Mouse (Mus musculus): ENCODE measurements at regions not wholly inside any gene's neighbourhood (a gene's known extent, or its start where the extent isn't known, plus 50 kb on each side); places are given as distances from the start of the nearest gene placed in this dataset.
A peak's percentile ranks its signal among the peaks of the same experiment; 100 is the strongest.

DNA sequence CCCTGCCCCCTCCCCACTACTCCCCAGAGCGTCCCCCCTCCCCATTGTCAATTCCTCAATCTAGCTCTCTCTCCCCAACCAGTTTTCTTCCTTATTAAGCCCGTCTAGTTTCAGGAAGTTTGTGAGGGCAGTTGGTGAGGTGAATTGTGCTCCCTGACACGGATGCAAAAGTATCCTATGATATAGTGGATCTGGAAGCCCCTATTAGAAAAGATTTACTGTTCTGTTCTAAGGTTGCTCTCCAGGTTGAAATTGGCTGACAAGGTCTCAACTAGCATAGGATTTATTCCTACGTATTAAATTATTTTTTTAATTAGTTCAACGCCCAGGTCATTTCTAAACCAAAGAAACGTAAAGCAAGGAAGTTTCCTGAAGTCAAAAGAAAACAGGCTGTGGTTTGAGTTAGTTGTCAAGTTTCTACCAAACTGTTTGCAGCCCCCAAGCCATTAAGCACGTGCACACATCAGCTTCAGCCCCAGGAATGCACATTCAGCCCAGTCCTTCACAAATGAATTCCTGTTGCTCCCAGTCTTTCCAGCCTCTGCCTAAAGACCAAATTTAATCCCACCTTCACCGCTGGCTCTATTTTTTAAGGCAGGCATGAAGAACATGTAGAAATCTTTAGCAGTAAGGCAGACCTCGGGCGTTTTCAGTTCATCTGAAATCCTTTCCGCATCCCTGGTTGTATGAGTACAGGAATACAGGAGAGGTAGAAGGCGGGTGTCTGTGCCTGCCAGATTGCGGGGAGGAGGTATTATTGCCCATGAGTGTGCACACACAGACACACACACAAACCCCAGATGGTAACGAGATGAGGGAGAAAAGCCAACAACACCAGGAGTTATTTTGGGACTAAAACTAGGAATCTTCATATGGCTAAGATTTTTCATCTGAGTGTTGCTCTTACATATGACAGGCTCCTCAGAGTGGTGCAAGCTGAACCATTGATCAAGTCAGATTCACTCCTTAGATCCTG, 375.5 kb downstream of the Nuf2 start:
- DNase-seq (ENCODE audit: low spot score): no peak

DNA sequence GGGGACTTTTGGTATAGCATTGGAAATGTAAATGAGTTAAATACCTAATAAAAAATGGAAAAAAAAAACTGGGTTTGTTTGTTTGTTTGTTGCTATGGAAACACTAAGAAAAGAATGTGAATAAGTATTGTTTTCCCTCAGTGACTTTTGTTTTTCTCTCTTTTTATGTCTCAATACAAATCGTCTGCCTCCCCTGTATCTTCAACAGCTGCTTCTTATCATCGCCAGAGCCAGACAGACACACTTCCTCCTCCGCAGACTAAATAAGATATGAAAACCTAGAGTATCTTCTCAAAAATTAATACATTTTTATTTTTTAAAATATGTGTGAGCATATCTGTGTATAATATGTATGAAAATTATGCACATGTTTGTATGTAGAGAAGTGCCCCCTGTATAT, 389.0 kb downstream of the Nuf2 start:
- DNase-seq (ENCODE audit: low spot score): peak; percentile 18

DNA sequence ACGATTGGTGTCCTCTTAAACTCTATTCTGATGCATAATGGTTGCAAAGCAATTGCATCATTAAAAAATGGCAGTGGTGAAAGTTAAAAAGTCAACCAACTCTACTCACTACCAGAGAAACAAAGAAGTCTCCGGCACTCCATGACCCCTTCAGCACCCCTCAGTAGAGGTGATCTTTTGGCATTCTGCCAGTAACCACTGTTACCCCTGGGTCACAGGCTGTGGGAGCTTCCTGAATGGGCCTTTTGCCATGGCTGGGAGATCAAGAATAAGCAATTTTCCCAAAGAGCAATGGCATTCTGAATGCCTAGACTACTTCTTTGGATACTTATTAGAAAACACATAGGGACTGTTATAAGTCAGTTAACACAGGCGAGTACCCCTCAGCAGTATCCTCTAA, 391.2 kb downstream of the Nuf2 start:
- DNase-seq (ENCODE audit: low spot score): no peak

DNA sequence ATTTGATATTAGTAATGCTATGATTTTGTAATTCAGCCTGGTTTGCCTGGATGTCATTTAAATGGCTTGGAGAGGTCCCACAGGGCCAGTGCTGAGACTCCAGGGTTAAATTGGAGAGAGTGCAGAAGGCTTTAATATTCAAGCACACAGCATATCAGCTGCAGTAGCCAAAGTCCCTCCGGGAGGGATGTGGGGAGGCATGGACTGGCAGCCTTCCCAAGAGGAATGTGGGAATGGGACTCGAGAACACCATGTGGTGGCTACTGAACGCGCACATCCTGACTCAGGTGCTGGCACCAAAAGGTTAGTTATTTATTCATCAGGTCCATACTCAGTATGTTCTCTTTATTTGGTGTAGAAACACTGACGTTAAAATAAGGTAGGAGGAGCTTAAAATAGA, 391.8 kb downstream of the Nuf2 start:
- DNase-seq (ENCODE audit: low spot score): no peak

DNA sequence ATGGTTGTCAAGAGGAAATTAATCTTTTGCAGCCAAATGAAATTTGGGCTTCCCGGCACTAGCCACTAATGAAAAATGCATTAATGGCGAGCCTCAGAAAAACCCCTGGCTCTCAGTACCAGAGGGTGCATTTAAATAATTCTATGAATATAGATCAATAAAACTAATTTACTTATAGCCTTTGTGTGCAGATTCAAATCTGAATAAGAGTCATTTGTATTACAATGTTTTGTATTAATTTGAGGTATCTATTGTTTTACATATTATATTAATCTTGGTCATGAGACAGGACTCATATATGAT, 392.1 kb downstream of the Nuf2 start:
- no peak for DNase-seq (ENCODE audit: low spot score)

DNA sequence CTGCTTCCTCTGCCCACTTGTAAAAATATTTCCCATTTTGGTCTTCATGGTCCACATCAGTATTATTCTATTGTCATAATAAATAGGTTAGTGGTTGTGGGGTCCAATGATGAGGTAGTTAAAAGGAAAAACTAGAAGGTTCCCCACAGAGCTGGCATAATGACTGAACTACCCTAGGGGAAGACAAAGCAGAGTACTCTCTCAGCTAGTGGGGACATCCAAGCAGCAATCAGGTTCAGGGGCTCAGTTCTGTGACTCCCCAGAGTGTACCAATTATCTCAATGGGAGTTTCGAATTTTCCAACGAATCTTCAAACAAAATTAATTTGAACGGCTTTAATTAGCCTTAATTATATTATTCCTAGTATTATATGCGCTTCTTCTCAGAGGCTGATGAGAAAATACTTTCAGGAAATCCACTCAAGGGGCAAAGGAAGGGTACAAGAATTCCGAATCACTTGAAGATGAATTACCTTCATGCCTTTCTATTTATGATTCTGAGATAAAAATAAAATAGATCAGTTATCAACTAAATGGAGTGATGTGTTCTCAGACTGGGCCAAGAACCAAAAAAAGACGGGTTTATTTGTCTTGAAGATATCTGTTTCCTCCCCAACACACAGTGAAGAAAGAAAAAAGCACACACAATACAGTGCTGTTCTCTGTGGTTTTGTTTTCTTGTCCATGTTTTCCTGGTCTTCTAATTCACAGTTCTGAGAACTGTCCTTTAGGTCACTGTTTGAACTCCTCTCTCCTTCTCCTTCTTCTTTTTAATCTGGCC, 392.7 kb downstream of the Nuf2 start:
- DNase-seq (ENCODE audit: low spot score): no peak

DNA sequence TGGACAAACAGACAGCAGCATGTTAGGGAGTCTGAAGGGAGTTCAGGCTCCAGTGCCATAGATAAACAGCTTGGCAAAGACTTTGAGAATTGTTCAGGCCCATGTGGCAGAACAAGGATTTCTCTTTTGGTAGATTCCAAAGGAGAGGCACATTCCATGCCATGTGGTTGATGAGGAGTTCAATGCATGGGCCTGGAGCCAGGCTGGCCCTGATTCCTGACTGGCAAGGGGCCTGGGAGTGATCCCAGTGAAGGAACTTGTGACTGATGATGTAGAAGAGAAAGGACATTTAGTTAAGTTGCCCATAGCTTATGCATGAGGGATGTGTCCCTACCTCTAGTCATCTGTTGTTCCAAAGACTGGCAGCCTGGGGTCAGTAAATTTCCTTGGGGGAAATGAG, 395.7 kb downstream of the Nuf2 start:
- DNase-seq (ENCODE audit: low spot score): no peak

DNA sequence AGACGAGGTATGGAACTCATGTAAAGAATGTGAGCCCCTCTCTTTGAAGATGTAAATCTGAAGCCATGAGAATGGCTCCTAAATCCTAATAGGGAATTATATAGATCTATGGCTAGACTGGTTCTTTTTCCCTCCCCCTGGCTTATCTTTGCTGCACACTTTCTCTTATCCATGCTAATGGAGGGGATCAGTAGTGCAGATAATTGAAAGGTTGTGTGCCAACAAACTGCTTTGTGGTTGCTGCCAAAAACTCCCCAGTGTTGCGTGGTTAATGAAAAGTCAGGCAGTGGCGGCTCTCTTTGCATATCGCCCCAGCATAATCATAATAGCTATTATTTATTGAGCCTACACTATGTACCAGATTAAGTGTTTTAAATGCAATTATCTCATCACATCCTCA, 427.6 kb downstream of the Nuf2 start:
- DNase-seq (ENCODE audit: low spot score): no peak

DNA sequence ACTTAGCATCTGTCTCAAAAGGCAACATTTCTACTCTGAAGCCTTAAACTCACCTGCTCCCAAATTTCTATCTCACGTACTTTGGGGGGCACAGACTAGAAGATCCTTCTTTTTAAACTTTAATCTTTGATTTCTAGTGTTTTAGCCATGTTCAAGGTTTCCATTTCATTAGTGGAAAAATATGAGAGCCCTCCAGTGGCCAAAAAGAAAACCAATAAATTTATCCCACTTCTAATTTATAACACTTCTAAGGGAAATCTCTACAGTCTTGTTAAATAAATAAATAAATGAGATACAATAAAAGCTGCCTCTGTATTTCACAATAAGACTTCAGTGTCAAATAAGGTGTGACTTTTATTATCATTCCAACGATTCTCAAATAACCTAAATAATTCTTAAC, 428.2 kb downstream of the Nuf2 start:
- DNase-seq (ENCODE audit: low spot score): no peak

DNA sequence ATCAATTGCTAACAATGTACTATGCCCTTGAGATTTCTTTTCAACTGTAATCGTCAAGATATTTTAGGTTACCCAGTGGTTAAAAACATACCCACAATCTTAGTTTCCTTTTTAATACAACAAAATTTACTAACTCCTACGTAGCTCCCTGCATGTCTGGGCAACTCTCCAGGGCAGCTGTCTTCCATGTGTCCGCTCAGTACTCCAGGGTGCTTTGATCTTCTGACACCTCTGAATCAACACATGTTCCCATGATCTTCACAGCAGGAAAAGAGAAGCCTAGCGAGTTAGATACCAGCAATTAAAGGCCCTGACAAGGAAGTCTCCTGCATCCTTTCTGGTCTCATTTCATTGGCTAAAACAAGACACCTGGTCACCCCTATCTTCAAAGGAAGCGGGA, 432.0 kb downstream of the Nuf2 start:
- peak; percentile 35 for DNase-seq (ENCODE audit: low spot score)

DNA sequence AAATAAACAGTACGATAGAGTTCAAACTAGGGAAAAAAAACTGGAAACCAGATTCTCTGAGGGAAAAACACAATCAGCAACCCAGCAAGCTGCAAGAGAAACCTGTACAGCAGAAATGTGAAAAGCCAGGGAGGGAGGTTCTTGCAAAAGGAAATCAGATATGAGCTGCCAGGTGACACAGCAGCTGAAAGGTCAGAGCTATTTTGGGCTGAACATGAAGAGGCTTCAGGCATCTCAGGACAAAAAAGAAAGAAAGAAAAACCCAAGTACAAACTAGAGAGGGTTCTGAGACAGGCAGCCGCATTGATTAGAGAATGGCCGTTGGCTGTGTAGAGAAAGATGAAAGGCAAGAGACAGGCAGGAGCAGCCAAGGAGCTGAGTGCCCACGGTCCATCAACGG, 434.5 kb downstream of the Nuf2 start:
- DNase-seq (ENCODE audit: low spot score): no peak

DNA sequence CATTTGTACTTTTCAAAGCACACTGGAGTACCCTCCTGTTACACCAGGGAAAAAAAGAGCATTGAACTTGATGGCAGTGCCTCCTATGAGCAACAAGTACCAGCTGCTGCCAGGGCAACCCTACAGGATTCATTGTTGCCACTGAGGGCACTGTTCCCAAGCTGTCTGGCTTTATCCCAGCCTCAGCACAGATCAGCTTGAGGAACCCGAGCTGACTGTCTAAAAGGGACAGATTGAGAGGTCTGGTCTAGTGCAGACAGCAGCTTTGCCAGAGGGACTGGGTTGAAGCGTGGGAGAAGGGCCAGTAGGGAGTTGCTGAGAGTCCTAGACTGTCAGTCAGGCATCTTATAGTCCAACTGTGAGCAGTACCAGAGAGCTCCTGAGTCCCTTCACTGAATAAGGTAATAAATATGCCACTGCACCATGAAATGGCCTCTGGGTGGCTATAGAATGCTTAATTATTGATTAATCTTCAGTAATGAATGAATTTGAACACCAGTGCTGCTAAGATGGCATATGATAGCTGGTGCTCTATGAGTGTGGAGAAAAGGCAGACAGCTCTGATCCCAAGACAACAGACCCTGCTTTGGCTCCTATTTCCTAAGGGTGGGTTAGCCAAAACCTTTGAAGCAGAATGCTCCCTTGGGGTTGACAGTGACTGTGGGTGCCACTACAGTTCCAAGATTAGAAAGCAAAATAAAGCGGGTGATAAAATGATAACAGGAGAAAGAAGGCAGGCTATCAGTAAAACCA, 437.5 kb downstream of the Nuf2 start:
- DNase-seq (ENCODE audit: low spot score): no peak

DNA sequence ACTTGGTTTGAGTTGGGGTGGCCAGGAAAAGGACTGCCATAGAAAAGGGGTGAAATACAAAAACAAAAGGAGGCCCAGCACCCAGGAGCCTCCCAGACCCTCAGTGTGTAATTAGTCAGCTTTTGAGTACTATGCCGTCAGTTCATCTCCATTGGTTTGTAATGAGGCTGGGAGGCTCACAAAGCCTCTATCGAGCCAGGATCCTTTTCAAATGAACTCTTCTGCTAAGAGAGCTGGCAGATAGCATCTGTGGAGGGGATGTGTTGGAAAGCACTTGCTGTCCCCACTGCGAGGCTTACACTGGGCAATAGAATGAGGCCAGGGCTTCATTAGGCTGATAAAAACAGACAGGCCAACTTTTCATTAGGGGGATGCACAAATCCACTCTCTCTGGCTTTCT, 445.2 kb downstream of the Nuf2 start:
- no peak for DNase-seq (ENCODE audit: low spot score)

DNA sequence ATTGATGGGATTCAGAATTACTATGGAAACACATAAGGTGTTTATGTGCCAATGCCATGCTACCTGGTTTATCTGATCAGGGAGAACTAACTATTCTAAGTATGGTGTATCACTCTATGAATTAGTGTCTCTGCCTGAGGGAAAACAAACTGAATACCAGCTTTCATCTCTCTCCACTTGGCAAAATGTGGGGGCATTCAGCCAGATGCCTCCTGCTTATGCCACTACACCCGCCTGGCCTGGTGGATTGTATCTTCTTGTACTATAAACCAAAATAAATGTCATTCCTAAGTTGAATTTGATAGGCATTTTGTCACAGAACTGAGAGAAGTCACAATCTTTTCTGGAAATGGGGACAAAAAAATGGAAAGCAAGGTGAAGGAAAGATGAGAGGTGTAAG, 450.6 kb downstream of the Nuf2 start:
- no peak for DNase-seq (ENCODE audit: low spot score)

DNA sequence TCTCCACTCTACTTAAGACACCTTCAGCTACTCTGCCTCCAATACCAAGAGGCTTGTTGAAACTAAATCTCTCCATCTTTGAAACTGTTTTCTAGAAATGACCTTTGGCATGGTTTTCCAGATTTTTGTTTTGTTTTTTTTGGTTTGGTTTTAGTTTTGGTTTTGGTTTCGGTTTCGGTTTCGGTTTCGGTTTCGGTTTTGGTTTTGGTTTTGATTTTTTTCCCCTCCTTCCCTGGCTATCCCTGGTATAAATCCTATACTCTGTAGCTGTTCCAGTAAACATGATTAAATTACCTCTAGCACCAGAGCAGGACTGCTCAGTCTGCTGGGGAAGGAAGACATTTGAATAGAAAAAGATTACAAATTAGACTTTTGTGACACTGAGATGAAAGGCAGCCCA, 454.0 kb downstream of the Nuf2 start:
- DNase-seq (ENCODE audit: low spot score): no peak

DNA sequence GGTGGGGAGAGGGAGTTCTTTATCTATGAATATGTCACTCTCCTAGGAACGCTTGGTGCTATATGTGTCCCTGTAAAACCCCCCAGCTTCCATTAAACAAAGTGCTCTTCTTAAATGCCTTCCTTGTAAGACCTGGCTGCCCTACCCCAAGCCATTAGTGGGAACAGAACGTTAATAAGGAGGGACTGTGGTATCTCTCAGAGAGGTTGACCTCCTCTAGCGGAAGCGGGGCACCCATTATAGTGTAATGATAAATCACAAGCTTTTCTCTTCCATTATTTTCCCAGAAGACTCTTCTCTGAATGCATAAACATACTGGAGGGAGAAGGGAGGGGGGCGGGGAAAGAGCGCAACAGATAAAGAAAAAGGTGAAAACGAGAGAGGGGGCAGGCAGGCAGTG, 455.3 kb downstream of the Nuf2 start:
- no peak for DNase-seq (ENCODE audit: low spot score)

DNA sequence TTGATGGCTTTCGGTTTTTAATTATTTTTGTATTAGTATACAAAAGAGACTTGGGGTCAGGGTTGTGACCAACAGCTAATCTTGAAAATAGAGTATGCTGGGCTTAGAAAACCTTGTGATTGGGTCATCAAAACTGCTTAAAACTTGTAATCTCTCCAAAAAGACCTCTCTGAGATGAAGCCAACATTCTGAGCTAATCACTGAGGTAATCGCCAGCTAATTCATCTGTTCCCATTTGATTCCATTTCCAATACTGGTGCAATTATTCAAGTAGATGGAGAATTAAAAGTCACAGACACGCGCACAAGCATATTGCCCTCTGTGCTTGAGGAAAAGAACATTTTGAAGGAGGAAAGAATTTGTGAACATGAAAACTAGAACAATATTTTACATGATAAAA, 459.9 kb downstream of the Nuf2 start:
- no peak for DNase-seq (ENCODE audit: low spot score)

DNA sequence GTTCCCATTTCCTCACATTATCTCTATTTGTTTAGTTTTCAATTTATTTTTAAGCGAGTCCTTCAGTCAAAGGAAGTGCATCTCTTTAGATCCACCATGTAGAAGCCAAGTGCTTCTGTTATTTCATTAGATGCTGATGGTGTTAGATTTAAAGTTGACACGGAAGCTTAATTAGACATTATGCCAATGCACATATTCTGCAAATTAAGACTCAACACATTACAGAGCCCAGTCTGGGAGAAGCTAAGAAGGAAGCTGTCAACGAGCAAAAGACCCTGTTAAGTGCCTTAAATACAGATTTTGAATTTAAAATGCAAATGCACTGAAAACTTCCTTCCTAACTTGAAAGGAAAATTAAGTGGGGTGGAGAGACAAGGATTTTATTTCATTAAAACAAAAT, 461.6 kb downstream of the Nuf2 start:
- DNase-seq (ENCODE audit: low spot score): no peak

DNA sequence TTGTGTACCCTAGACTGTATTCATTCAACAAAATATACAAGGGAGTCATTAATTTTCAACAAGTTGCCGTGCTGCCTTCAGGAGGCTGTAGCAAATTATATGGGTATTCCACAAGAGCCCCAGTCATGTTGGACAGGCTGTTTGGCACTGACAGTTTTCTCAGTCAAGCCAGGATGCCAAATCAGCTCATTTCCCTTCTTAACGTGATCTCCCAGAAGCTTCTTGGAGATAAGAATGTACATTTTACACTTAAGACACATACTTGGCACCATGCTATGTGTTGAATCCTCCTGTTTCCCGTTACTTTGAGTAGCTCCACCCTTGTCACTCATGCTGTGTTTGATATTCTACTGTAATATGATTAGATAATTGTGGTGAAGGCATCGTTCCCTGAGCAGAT, 464.5 kb downstream of the Nuf2 start:
- no peak for DNase-seq (ENCODE audit: low spot score)

DNA sequence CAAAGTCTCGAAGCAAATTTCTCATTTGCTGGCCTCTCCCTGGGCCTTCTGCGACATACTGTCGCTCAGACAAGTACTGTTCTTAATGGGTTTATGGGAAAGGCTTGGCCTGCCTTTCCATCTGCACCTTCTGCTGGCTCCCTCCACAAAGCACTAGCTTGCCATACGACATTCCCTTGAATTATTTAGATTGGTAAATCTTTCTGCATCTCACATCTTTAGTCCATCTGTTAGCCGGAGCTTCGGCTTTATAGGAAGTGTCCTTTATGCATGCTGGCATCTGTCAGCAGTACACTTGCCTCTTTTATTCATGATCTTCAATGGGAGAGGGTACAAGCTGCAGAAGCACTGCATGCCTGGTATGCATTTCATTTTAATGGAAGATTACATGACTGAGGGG, 470.6 kb downstream of the Nuf2 start:
- DNase-seq (ENCODE audit: low spot score): no peak

DNA sequence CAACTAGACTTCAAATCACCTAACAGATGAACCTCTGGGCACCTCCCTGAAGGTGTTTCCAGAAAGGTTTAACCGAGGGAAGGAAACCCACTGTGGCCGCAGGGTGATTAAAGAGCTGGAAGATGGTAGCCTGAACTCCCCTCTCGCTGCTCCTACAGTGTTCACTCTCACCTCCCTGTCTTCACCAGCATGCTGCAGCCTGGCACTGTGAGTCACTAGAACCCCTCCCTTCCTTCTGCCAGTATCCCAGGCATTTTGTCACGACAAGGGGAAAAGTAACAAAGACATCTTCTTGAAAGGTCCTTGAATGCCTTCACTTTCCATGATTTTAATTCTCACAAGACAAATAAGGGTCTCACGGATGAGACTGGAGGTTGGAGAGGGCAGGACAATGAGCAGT, 471.1 kb downstream of the Nuf2 start:
- DNase-seq (ENCODE audit: low spot score): no peak

DNA sequence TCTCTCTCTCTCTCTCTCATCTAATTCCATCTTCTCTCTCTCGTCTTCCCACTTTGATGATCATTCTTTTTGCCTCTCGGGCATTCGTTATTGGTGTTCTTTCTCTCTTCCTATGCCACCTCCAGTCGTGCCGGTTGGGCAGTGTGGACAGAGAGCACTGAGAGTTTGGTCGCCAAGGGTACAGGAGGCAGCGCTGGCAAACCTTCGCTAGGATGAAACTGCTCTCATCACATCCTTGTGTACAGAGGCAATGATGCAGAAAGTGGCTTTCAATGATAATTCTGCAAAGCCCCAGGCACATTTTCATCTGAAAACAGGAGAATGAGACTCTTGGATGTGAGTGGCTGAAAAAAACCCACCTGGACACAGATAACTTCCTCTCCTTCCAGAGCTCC, 479.4 kb downstream of the Nuf2 start:
- DNase-seq (ENCODE audit: low spot score): no peak
